Mouse (Mus musculus): ENCODE results near the gene Myd88.
"Not testable (repeated sequence)": the region's sequence is repeated elsewhere in the genome, so short reads cannot be mapped to it uniquely, and the experiment has no call there.

The Myd88 gene

GRCm38 (mm10) chr9:119340909-119341816 lies at the start of gene Myd88:
Gene Myd88, minus strand, starts transcription at chr9:119341411.
- peak; percentile 99 for DNase-seq (ENCODE audit: low read depth)

DNA sequence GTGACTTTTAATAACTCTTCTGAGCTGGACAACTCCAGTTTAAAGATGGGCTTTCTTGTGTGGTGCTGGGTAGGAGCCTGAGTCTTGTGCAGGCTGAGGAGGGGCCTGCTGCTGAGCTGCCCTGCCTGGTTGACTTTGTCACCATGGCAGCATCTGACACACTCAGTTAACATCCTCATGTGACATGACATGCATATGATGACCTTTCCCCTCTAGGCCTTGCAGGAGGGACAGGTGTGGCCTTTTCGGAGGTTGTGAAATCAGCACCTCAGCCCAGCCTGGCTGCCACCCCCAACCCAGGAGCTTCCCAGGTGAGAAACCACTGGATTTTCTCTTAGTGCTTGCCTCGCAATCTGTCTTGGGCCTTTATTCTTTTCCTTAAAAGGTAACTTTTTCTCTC lies 49.0 kb upstream of the Myd88 start:
- no peak for DNase-seq (ENCODE audit: low read depth)

DNA sequence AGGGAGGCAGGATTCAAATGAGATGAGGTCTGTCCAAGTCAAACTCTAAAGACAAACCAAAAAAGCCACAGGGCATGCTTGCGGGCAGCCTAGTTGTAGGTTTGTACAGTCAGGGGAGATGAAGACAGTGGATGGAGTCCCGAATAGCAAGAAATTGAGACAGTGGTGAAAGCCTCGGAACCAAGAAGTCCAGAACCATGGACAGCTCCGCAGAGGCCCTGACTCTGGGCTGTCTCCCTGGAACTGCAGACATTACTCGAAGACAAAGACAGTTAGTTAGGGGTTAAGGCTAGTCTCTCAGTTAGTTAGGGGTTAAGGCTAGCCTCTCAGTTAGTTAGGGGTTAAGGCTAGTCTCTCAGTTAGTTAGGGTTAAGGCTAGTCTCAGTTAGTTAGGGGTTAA lies 47.7 kb upstream of the Myd88 start:
- peak; percentile 29 for DNase-seq (ENCODE audit: low read depth)

DNA sequence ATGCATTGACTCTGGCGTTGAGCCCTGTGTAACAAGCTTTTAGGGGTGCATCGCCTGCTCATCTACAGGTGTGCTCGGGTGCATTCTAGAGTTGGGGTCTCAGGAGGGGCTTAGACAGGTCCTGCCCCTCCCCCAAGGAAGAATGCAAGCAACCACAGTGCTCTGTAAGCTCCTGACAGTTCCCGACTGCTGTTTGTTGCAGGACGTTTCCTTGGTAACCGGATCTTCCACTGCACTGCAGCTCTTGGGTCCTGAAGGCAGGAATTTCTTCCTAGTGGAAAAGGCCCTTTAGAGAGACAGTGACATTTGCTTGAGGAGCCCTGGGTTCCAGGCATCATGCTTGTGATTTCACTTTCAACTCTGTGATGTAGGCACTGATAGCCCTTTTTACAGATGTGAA lies 41.4 kb upstream of the Myd88 start:
- DNase-seq (ENCODE audit: low read depth) = no peak

GRCm38 (mm10) chr9:119378231-119378630 lies 37.0 kb upstream of the Myd88 start:
- DNase-seq (ENCODE audit: low read depth) = peak; percentile 61

DNA sequence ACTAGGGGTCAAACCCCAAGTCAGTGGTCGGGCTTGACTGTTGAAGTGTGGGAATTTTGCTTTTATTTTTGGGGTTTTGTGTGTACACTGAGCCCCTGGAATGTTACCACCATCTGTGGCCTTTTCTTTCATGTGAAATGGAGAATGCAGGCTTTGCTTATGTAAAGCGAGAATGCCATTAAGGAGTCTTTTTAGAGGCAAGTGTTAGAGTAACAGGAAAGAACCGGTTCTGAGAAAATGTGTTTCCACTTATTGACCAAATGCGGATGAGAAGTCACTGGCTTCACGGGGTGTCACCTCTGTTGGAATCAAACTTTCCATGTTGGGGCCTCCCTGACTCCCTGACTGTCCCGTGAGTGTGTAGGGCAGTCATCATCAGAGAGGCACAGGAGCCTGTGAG lies 34.3 kb upstream of the Myd88 start:
- DNase-seq (ENCODE audit: low read depth) = no peak

DNA sequence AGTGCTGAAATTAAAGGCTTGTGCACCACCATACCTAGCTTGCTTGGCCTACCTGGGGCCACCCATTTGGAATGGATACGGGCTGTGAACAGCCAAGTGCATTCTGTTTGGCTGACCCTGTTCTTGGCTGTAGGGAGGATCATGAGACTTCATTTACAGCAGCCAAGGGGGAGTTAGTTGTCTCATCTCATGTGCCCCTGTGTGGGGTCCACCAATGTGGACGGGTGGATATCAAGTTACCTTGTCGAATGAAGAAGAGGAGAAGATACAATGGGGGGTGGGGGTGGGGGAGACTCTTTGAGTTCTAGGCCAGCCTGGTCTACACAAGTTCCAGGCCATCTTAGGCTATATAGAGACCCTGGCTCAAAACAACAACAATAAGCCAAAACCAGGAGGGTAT lies 33.8 kb upstream of the Myd88 start:
- no peak for DNase-seq (ENCODE audit: low read depth)

- no peak for DNase-seq (ENCODE audit: low read depth)
These were observed 30.0 kb upstream of the Myd88 start for GRCm38 (mm10) chr9:119371251-119371650.

GRCm38 (mm10) chr9:119370770-119371169 lies 29.6 kb upstream of the Myd88 start:
- not testable (repeated sequence) for DNase-seq (ENCODE audit: low read depth)

DNA sequence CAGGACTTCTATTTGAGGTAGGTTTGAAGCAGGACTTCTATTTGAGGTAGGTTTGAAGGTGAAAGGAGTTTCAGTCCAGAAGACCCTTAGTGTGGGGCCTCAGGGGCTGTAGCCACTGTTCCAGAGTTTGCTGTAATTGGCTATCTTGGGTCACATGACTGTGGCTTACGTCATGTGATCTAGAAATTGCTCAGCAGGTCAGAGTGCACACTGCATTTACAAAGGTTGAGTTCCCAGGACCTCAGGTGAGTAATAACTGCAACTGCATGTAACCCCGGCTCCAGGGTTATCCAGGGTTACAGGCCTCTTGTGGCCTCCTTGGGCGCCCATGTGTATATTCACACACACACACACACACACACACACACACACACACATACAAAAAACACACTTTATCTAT lies 27.2 kb upstream of the Myd88 start:
- DNase-seq (ENCODE audit: low read depth) = no peak

- peak; percentile 35 for DNase-seq (ENCODE audit: low read depth)
These were observed 24.1 kb upstream of the Myd88 start, which contains the start of gene Slc22a14 for GRCm38 (mm10) chr9:119365284-119365683. Gene Slc22a14, minus strand, starts transcription at chr9:119365553.

DNA sequence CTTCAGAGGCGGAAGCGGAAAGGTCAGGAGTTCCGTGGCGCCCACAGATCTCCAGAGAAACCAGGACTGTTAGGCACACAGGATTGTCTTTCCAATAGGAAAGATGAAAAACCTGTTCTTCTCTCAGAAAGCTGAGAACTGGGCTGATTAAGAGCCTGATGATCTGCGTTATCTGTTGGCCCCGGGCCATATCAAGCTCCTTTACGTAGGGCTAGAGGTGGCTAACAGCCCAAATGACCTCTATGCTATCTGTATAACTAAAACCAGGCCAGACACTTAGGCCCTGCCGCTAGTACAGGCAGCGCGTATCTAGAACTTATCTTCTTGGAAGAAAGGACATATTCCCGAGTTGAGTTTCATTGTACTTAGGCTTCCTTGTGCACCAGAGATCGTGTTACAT lies 22.0 kb upstream of the Myd88 start:
- no peak for DNase-seq (ENCODE audit: low read depth)

DNA sequence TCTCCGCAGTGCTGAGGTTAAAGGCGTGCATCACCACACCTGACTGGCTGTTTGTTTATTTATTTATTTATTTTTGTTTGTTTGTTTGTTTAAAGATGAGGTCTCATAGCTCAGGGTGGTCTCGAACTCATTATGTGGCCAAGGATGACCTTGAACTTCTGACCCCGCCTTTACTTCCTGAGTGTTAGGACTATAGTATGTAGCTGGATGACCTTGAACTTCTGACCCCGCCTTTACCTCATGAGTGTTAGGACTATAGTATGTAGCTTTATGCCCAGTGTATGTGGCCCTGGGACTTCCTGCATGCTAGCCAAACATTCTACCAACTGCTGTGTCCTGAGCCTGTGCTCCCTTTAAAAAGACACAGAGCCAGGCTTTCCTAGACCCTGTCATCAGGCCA lies 20.2 kb upstream of the Myd88 start:
- no peak for DNase-seq (ENCODE audit: low read depth)

GRCm38 (mm10) chr9:119358058-119358429 lies 16.8 kb upstream of the Myd88 start:
- no peak for DNase-seq (ENCODE audit: low read depth)

GRCm38 (mm10) chr9:119357331-119358057 lies 16.3 kb upstream of the Myd88 start, which contains the start of gene Xylb:
Gene Xylb, plus strand, starts transcription at chr9:119357381.
- peak; percentile 86 for DNase-seq (ENCODE audit: low read depth)

DNA sequence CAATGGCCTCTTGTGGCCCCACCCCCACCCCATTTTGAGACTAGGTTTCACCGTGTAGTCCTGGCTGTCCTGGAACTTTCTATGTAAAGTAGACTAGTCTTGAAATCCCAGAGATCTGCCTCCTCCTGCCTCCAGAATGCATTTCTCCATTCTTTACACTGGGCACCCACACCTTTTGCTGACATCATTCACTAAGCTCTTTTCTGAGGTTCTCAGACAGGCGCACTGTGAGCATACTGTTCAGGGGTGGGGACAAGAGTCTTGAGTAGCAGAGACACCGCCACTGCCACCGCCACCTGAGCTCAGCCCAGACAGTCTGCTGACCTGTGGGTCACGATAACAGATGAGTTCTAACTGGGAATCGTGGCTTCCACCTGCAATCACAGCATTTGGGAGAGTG lies 14.7 kb upstream of the Myd88 start:
- DNase-seq (ENCODE audit: low read depth) = no peak

GRCm38 (mm10) chr9:119353926-119354325 lies 12.7 kb upstream of the Myd88 start:
- no peak for DNase-seq (ENCODE audit: low read depth)

GRCm38 (mm10) chr9:119352060-119352459 lies 10.8 kb upstream of the Myd88 start:
- DNase-seq (ENCODE audit: low read depth) = peak; percentile 80

DNA sequence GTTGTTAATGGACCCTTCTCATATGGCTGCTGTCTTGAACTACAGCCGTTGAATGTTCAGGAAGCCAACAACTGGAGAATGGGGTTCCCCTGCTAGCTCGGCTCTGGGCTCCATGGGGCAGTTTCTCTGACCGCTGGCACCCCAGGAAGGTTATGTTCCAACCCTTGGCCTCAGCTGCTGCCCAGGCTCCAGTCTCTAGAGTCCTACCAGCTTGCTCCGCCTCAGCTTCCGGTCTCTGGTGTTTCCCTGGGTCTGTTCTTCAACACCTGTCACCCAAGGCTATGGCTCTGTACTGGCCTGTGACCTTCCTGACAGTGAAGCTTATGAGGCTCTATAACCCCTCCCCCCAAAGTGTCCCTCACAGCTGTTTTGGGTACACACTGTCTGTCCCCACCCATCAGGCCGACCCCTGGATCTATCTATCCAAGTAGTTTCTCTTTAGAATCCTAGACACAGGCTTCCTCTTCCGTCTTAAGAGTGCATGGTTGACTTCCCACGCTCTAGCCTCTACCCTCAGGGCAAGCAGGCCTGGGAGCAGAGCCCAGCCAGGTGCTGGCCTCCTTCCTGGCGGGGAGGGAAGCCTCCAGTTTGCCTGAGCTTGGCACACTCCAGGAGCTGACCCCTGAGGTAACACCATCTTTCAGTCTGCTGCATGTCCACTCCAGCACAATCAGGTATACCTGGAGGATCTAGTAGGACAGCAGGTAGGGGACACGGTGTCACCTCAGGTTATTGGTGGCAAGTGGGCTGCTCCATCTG lies 9.9 kb upstream of the Myd88 start:
- DNase-seq (ENCODE audit: low read depth) = no peak

- no peak for DNase-seq (ENCODE audit: low read depth)
These were observed 9.3 kb upstream of the Myd88 start for GRCm38 (mm10) chr9:119350531-119350930.

DNA sequence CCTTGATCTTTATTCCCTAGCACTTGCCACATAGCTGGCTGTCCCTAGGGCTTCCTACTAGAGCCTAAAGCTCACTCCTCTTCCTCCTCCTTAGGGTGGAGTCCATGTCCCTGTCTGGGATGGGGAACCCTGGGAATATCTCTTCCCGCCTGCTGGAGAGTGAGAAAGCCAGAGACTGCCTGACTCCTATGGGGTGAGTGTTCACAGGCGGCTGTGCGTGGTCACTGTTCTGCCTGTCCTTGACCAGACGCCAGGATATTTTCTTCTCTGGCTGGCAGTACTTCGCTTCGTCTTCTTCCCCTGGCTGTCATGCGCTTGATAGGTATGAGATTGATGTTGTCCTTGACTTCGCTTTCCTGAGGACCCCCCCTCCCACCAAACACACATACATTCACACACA lies 5.2 kb upstream of the Myd88 start:
- no peak for DNase-seq (ENCODE audit: low read depth)

DNA sequence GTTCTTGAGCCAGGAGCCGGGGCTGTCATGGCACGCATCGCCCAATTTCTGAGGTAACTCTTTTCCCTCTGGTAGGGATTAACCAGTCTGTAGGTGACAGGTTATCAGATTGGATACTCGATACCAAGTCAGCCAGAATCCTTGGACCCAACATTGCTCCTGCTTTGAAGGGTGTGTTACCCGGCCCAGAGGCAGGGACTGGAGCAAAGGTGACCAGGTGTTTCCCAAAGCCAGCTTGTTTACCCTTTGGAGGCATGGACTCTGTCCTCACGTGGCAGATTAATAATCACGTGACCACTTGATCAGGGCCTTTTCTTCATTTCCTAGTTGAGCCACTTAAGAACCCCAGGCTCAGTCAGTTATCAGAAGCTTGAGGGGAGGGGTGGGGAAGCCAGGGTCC lies 1.5 kb upstream of the Myd88 start:
- no peak for DNase-seq (ENCODE audit: low read depth)

DNA sequence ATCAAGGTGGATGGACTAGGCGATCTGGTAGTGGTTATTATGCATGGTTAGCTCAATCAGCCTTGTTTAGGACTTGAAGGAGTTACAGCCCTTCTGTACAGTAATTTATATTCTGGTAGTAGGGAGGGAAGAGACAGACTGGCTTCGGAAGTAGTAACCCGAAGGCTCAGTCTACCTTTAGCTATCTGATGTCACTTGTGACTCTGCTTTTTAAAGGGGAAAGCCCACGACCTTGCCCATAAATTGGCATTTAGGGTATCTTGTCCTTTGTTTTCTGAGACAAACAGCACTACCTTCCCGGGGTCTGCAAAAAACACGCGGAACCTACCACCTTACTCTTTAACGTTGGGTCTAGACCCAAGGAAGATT lies 1.0 kb downstream of the Myd88 start:
- no peak for DNase-seq (ENCODE audit: low read depth)

All from 416B (cell line).